17 mouse cellular contexts compared by ENCODE assay signal in the genomic region with DNA sequence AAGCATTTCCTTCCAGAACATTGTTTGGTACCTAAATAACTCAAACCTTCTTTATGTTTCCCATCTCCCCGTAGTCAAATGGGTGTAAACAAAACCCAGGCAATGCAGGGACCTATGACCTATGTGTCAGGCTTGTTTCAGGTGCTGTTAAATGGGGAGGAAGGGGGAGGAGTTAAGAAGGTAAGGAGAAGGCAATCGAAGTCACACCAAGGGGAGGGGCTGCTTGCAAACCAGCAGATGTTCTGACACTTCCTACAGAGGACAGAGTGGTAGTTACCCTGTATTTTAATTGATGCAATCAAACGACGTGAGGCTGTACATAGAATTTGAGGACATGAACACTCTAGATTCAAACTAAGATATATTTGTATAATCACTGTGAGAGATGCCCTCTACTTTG. TPM values are rescaled to one million over a fixed set of nuclear protein-coding genes. Genes with fewer than 3 reads are reported as not detected.
DNase-seq lines count a peak whose midpoint lies in the region; ATAC-seq and TF ChIP-seq lines count a peak whose summit lies in the region.
"Had no signal": no experiment of that assay in that cellular context is flagged by ENCODE, and none has a peak within 500 bp of the region (broad histone marks: within the 10 kb centered on the region; RNA-seq: fewer than 3 reads in every experiment).

No protein-coding gene starts in this region.

- TF ChIP-seq EP300 in MEL (IDR thresholded peaks at IDR 0.05; ENCODE audit: low read depth in 1 of 2, low read length in 2 of 2), result no peak
- TF ChIP-seq EP300 in liver, postnatal 0 days (IDR thresholded peaks at IDR 0.05; ENCODE audit: low read depth), result no peak

- 0 out of 2 replicates have a peak, but pooled peaks have one; percentile 0 for TF ChIP-seq POLR2A in spleen, adult 2 months (IDR thresholded peaks at IDR 0.05; ENCODE audit: low read depth, low read length)
- no peak for TF ChIP-seq POLR2A in MEL (IDR thresholded peaks at IDR 0.05; ENCODE audit: control insufficient read depth in 1 of 2, insufficient read depth in 1 of 2, low read depth in 1 of 2, low read length in 2 of 2, poor library complexity in 1 of 2)

- peak overlapping the region; percentile 98 for H3K27ac ChIP-seq in spleen, adult 2 months (ENCODE audit: insufficient read depth, low read length)
- peak overlapping the region; percentile 73 for H3K27ac ChIP-seq in MEL (ENCODE audit: control insufficient read depth, low read depth, low read length)
- H3K27ac ChIP-seq in liver, postnatal 0 days (ENCODE audit: low read depth), result peak overlapping the region; percentile 88
- H3K27ac ChIP-seq: embryonic facial prominence, embryonic 10.5 days; heart, embryonic 13.5 days; limb, embryonic 15.5 days; stomach, embryonic 15.5 days had no signal

- no peak overlapping the region; the same call in 1 of the 2 replicates for H3K9ac ChIP-seq in MEL (ENCODE audit: control insufficient read depth, low read depth, low read length, poor library complexity, severe bottlenecking)
- H3K9ac ChIP-seq in liver, postnatal 0 days (replicated peaks), result no peak overlapping the region
- H3K9ac ChIP-seq: heart, embryonic 13.5 days; limb, embryonic 15.5 days; stomach, embryonic 15.5 days had no signal

- peaks cover 2% of the 10 kb centered on the region; the same call in 1 of the 2 replicates for H3K36me3 ChIP-seq in spleen, adult 2 months (ENCODE audit: control insufficient read depth, insufficient read depth, low read length)
- peaks cover 0 to 12% of the 10 kb centered on the region in 2 experiments; a peak in 2 of 4 replicates for H3K36me3 ChIP-seq in MEL (ENCODE audit: control insufficient read depth in 1 of 2, insufficient read depth in 2 of 2, low read length in 2 of 2)
- H3K36me3 ChIP-seq in liver, postnatal 0 days (replicated peaks; ENCODE audit: insufficient read depth, low read length), result no peaks in the 10 kb centered on the region
- H3K36me3 ChIP-seq: embryonic facial prominence, embryonic 10.5 days; heart, embryonic 13.5 days; limb, embryonic 15.5 days; stomach, embryonic 15.5 days had no signal

- no peak overlapping the region for H3K4me2 ChIP-seq in liver, postnatal 0 days (ENCODE audit: low read depth, low read length)
- H3K4me2 ChIP-seq: heart, embryonic 13.5 days; limb, embryonic 15.5 days; stomach, embryonic 15.5 days had no signal

- ATAC-seq in liver, postnatal 0 days, result no peak
- ATAC-seq in erythroid progenitor cell, adult 5-6 weeks (replicated peaks; ENCODE audit: low FRiP score, poor library complexity, severe bottlenecking), result no peak

- intact Hi-C loops in left cerebral cortex, postnatal 14 days (cut with DNase I), result no loop called here

- H3K9me3 ChIP-seq in MEL (replicated peaks; ENCODE audit: insufficient read depth, low read length), result no peaks in the 10 kb centered on the region
- H3K9me3 ChIP-seq in liver, postnatal 0 days (ENCODE audit: low read length), result no peaks in the 10 kb centered on the region
- H3K9me3 ChIP-seq: embryonic facial prominence, embryonic 10.5 days; heart, embryonic 13.5 days; limb, embryonic 15.5 days; stomach, embryonic 15.5 days had no signal

- H3K79me2 ChIP-seq in MEL (ENCODE audit: control insufficient read depth, insufficient read depth, low read length, poor library complexity), result no peaks in the 10 kb centered on the region

- H3K27me3 ChIP-seq in spleen, adult 2 months (ENCODE audit: control insufficient read depth, insufficient read depth, low read length), result no peaks in the 10 kb centered on the region
- no peaks in the 10 kb centered on the region for H3K27me3 ChIP-seq in MEL (ENCODE audit: control insufficient read depth in 1 of 2, insufficient read depth in 2 of 2, low read length in 2 of 2)
- H3K27me3 ChIP-seq in liver, postnatal 0 days (ENCODE audit: insufficient read depth, low read length), result no peaks in the 10 kb centered on the region
- H3K27me3 ChIP-seq: limb, embryonic 15.5 days; stomach, embryonic 15.5 days had no signal

- peaks cover 54% of the 10 kb centered on the region for H3K4me1 ChIP-seq in spleen, adult 2 months (ENCODE audit: control insufficient read depth, insufficient read depth, insufficient read length)
- H3K4me1 ChIP-seq in MEL (ENCODE audit: control insufficient read depth in 1 of 2, insufficient read depth in 2 of 2, low read length in 2 of 2), result peaks cover 10 to 29% of the 10 kb centered on the region in 2 experiments
- H3K4me1 ChIP-seq in liver, postnatal 0 days (ENCODE audit: insufficient read depth), result peaks cover 39% of the 10 kb centered on the region
- H3K4me1 ChIP-seq: stomach, embryonic 15.5 days had no signal

- peak in 1 of 2 experiments; percentile 44 for DNase-seq in spleen, adult 2 months (ENCODE audit: low read depth in 1 of 2, low spot score in 2 of 2)
- no peak for DNase-seq in spleen, postnatal 4 days (ENCODE audit: low spot score in 2 of 2)
- peak; percentile 66 for DNase-seq in MEL (ENCODE audit: low read depth, low spot score)
- DNase-seq in liver, postnatal 0 days, result no peak
- peak; percentile 58 for DNase-seq in yolk sac, embryonic 10.5 days (ENCODE audit: low spot score)
- no peak for DNase-seq in left cerebral cortex, postnatal 14 days (ENCODE audit: low spot score in 2 of 2)
- DNase-seq: adrenal gland, postnatal 10 days; cerebellum, postnatal 10 days; gastrocnemius, postnatal 36 days; kidney, postnatal 4 days; lung, postnatal 14 days; right cerebral cortex, postnatal 14 days had no signal

- 19% methylated on average over 4 of the region's 4 CpGs for WGBS in spleen, adult 2 months
- WGBS in liver, postnatal 0 days (ENCODE audit: insufficient replicate concordance), result 24% methylated on average over 4 of the region's 4 CpGs

- H3K4me3 ChIP-seq in spleen, adult 2 months (ENCODE audit: extremely low read depth, insufficient read depth, insufficient read length), result no peak overlapping the region
- H3K4me3 ChIP-seq in MEL (ENCODE audit: control insufficient read depth in 1 of 2, insufficient read depth in 1 of 2, low read depth in 2 of 2, low read length in 2 of 2), result peak overlapping the region in 1 of 2 experiments; percentile 26; a peak in 2 of 4 replicates
- no peak overlapping the region for H3K4me3 ChIP-seq in liver, postnatal 0 days (ENCODE audit: low read depth, low read length)
- H3K4me3 ChIP-seq: embryonic facial prominence, embryonic 10.5 days; heart, embryonic 13.5 days; limb, embryonic 15.5 days; stomach, embryonic 15.5 days had no signal

- no peak for TF ChIP-seq RAD21 in MEL (IDR thresholded peaks at IDR 0.05; ENCODE audit: low read depth, low read length)

- no peak for TF ChIP-seq CTCF in spleen, adult 2 months (IDR thresholded peaks at IDR 0.05; ENCODE audit: extremely low read depth, insufficient read depth, insufficient read length, insufficient replicate concordance)
- TF ChIP-seq CTCF in MEL (IDR thresholded peaks at IDR 0.05 in 2 of 3, conservative IDR thresholded peaks at IDR 0.05 in 1 of 3; ENCODE audit: control insufficient read depth in 1 of 3, insufficient read depth in 1 of 3, low read depth in 2 of 3, low read length in 3 of 3, poor library complexity in 1 of 3, severe bottlenecking in 1 of 3), result no peak
- no peak for TF ChIP-seq CTCF in liver, postnatal 0 days (IDR thresholded peaks at IDR 0.05; ENCODE audit: low read depth)

TF ChIP-seq in MEL, 35 proteins besides CTCF, POLR2A, EP300 and RAD21:
- no peak for TF ChIP-seq MAX (IDR thresholded peaks at IDR 0.05; ENCODE audit: low read length)
- no peak for TF ChIP-seq MYB (IDR thresholded peaks at IDR 0.05; ENCODE audit: low read depth, low read length)
- TF ChIP-seq UBTF (IDR thresholded peaks at IDR 0.05; ENCODE audit: borderline replicate concordance, insufficient read depth, low read depth, low read length), result no peak
- no peak for TF ChIP-seq KAT2A (conservative IDR thresholded peaks at IDR 0.05; ENCODE audit: low read depth, low read length)

RNA-seq across cellular contexts. Expression of gene Haao, which starts 0.7 kb away (rescaled TPM):
- polyA plus RNA-seq in spleen, adult 2 months (2012; rRNA removed), result 98.5 and 112 TPM in 2 replicates
- 1.2 and 1.5 TPM in 2 replicates for total RNA-seq in MEL (2012; rRNA removed)
- polyA plus RNA-seq in MEL (2012; ENCODE audit: insufficient read depth in 1 of 2, insufficient read length in 2 of 2, low read depth in 1 of 2, low replicate concordance in 2 of 2, missing spikeins in 1 of 2), result 1 to 10 TPM in 1 of 2 experiments, not detected in 1; 2.8 TPM
- polyA plus RNA-seq in liver, postnatal 0 days (2015; fragmentation: Nextera tagmentation; extraction: Ambion mirVana), result 93.3 and 104 TPM in 2 replicates
- total RNA-seq in erythroid progenitor cell, adult 5-6 weeks (2015; ENCODE audit: low replicate concordance), result 5.0 and 6.3 TPM in 2 replicates
- total RNA-seq in erythroid progenitor cell, adult 5-6 weeks (2017; ENCODE audit: low replicate concordance), result 2.7 and 3.0 TPM in 2 replicates
- under 1 TPM in 1 of 2 experiments, not detected in 1; 0.36 TPM for total RNA-seq in left cerebral cortex, postnatal 14 days (2021)
- total RNA-seq: gastrocnemius, postnatal 36 days had no signal
- polyA plus RNA-seq: embryonic facial prominence, embryonic 10.5 days had no signal

Comparison
In these comparisons a context has a peak if more than half of its experiments do, and no peak if none do; other contexts are left out.
1. DNase-seq: peak in MEL (single experiment) and yolk sac, embryonic 10.5 days (single experiment); none in spleen, postnatal 4 days (0 of 2), liver, postnatal 0 days (single experiment) and left cerebral cortex, postnatal 14 days (0 of 2).
2. Peak in every context shown above with its lines, with median percentiles within 50 percentile points of each other: H3K27ac ChIP-seq.